Mouse (Mus musculus) erythroblast, embryonic 14.5 days (primary cell): Measurements from ENCODE around the gene Smurf1.

ENCODE experiments used
- GATA1 ChIP-seq: IDR thresholded peaks from 2 replicates; pipeline ENCODE4 v1.6.1; 2012; ENCODE audit warnings: low read length, inconsistent platforms, mixed read lengths
- TAL1 ChIP-seq: IDR thresholded peaks from 3 replicates; pipeline ENCODE4 v1.6.1; 2012; ENCODE audit warnings: low read length, inconsistent platforms, mixed read lengths

DNA sequence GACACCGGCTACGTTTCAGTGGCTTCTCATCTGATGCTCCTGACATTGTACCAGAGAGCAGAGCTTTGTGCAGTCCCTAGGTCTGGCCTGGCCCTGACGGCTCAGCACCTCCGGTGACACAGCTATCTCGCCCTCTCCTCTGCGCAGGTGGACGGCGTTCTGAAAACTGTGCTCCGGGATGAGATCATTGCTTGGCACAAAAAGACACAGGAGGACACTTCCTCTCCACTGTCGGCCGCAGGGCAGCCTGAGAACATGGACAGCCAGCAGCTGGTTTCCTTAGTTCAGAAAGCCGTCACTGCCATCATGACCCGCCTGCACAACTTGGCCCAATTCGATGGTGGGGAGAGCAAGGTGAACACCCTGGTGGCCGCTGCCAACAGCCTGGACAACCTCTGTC lies 107.1 kb downstream of the Smurf1 start:
- TF ChIP-seq TAL1 (no peak), GATA1 (no peak)
